Mouse (Mus musculus) gastrocnemius, adult 2 months (tissue): ENCODE measurements at regions not wholly inside any gene's neighbourhood (a gene's known extent, or its start where the extent isn't known, plus 50 kb on each side); places are given as distances from the start of the nearest gene placed in this dataset.
A peak's percentile ranks its signal among the peaks of the same experiment; 100 is the strongest.
"Not testable (repeated sequence)": the region's sequence is repeated elsewhere in the genome, so short reads cannot be mapped to it uniquely, and the experiment has no call there.

Experiments
- DNase-seq: peaks from one replicate; pipeline ENCODE4 v3.0.0; 2022
- H3K27ac ChIP-seq: fragments of 200-600 bp; 2 replicates; pipeline ENCODE4 v1.8.1; 2022; ENCODE audit warnings: mild to moderate bottlenecking
- H3K4me3 ChIP-seq: fragments of 200-600 bp; 2 replicates; pipeline ENCODE4 v1.8.1; 2022; ENCODE audit warnings: mild to moderate bottlenecking, moderate library complexity
- CTCF ChIP-seq: fragments of 200-600 bp; IDR thresholded peaks from 2 replicates; pipeline ENCODE4 v1.8.1; 2022; ENCODE audit warnings: antibody characterized with exemption, mild to moderate bottlenecking, moderate library complexity
- intact Hi-C: fragments of 180-260 bp; cut with DNase I; formaldehyde crosslinking; loops from one replicate; pipeline ENCODE4 v1.15.1; 2025

DNA sequence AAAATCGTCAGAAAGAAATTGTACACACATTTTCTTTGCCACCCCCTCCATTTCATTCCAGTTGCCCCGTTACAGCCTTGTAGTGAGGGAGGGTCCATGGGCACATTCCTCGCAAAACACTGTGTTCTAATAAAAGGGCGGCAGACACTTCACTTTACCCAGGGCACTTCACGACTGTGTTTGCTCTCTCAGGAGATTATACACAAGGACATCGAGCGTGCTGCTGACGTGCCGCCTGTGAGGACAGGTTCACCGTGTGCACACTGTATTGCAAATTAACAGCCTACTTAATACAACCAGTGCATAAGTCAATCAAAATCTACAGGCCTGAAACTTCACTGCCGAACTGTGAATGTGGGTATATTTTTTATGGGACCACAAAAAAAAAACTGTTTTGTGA, 274.6 kb downstream of the Pou4f1 start:
- Histone ChIP-seq H3K27ac (no peak overlapping the region), H3K4me3 (no peak overlapping the region)
- intact Hi-C loops = no loop called here
- DNase-seq = no peak
- no peak for TF ChIP-seq CTCF

- Histone ChIP-seq H3K4me3 (no peak overlapping the region), H3K27ac (no peak overlapping the region)
- intact Hi-C loops = no loop called here
- no peak for TF ChIP-seq CTCF
- no peak for DNase-seq
Measured at GRCm38 (mm10) chr14:104175122-104175521, 292.7 kb downstream of the Pou4f1 start.

DNA sequence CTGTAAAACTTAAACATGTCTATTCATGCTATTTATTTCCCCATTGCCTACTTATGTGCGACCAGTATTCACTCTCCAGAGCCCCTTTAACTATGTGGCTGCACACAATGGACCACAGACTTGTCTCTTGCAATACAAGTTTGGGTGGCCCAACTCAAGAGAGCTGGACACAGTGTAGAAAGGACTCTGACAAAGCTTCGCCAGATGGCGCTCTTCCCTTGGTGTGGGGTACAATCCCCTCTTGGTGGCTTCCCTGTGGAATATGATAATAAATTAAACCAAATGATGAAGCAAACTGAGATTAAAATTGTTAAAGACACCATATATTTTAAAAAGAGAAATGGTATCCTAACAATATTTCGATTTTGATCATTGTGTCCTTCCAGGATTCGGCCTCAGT, 302.6 kb upstream of the Ednrb start:
- peak; percentile 53 for TF ChIP-seq CTCF
- DNase-seq = no peak
- Histone ChIP-seq H3K27ac (no peak overlapping the region), H3K4me3 (no peak overlapping the region)
- intact Hi-C loops = no loop called here

DNA sequence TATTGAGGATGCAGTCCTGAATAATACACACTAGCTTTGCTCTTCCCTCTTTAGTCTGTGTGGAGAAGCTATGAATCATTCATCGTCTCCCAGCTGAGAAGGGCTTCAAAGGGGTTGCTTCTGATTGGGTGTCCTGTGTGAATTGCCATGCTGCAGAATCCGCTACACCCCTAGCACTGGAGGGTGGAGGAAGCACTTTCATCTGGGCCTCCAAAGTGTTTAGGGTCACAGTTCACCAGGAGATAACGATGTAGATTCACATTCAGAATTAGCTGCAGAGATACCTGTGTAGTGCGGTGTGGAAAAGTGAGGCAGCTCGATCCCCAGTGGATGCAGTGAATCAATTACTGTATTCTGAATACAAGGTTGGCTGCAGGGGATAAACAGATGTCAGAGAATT, 301.2 kb upstream of the Ednrb start:
- Histone ChIP-seq H3K27ac (no peak overlapping the region), H3K4me3 (no peak overlapping the region)
- no peak for DNase-seq
- no peak for TF ChIP-seq CTCF
- intact Hi-C loops = no loop called here

DNA sequence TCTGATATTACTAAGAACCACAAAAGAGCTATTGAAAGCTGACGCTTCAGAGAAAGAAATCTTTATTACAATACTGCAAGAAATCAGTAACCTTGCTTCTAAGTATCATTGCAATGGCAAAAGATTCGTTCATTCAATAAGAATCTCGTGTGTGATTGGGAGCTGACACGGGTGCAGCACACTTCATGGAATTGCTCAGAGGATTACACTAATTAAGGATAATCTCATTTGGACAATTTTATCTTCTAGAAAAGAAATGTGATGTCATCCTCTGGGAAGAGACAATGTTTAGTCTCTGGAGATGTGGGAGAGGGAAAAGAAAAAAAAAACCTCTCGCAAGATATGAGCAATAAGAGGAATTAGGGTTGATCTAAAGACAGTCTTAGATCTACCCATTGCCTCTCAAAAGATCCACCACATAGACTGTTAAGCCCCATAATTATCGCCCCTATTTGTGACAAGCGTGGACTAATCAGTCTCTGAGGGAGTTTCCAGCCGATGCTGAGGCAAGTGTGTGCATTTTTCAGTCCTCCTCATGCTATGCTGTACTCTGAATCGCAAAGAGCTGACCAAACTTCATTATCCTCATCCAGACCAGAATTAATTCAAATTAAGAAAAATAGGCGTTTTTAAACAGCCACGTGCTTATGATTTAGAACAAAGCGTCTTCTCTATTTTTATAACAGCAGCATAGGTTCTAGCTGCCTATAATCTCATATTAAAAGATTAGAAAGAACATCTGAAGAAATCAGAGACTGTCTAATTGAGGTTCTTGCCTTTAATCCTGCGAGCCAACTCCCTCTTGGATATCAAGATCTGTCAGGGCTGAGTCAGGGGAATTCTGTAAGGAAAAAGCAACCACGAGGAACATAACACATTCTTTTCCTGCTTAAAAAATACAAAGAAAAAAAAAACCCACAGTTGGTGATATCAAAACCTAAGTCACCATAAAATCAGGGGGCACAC, 271.1 kb upstream of the Ednrb start:
- Histone ChIP-seq H3K4me3 (no peak overlapping the region), H3K27ac (no peak overlapping the region)
- intact Hi-C loops = no loop called here
- TF ChIP-seq CTCF = no peak
- no peak for DNase-seq

- intact Hi-C loops = no loop called here
- no peak for TF ChIP-seq CTCF
- DNase-seq = no peak
- Histone ChIP-seq H3K4me3 (no peak overlapping the region), H3K27ac (no peak overlapping the region)
Measured at GRCm38 (mm10) chr14:104114182-104114581, 270.0 kb upstream of the Ednrb start.

DNA sequence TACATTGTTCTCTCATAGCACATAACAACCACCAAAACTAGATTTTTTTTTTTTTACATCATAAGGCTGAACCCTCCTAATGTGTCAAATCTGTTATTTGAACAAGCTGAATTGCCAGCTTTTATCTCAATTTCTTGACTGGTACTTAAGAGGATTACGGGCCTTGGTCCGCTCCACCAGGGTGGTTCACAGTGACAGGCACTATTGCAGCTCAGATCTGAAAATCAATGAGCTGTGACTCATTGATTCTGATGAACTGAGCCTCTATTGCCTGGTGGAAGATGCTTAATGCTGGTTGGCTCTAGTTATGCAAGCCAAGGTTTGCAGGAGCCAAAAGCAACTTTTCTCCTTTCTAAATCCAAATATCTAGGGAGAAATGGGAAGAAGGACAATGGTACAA, 269.2 kb upstream of the Ednrb start:
- no peak for TF ChIP-seq CTCF
- H3K4me3 ChIP-seq = no peak overlapping the region
- no peak overlapping the region for H3K27ac ChIP-seq
- no peak for DNase-seq
- intact Hi-C loops = no loop called here

DNA sequence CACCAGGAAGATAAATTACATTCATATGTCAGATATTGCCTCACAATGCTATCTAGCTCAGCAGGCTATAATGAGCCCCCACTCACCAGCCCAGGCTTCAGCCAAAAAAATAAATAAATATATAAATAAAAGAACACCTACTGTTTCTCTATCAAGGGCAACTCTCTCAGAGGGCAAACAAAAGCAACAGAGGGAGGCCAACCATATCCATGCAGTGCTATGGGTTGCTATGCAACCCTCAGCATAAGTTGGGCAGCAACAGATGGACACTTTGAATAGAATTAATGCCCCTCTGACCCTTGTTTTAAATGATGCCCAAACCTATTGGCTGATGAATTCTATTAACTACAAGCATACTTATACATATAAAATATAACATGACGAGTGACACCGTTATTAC, 242.2 kb upstream of the Ednrb start:
- no peak for TF ChIP-seq CTCF
- intact Hi-C loops = no loop called here
- H3K27ac ChIP-seq = no peak overlapping the region
- H3K4me3 ChIP-seq = no peak overlapping the region
- DNase-seq = no peak

- H3K27ac ChIP-seq, DNase-seq, intact Hi-C loops, H3K4me3 ChIP-seq: not testable (repeated sequence)
Measured at GRCm38 (mm10) chr14:104064199-104064598, 220.0 kb upstream of the Ednrb start.

GRCm38 (mm10) chr14:104053697-104054096, 209.5 kb upstream of the Ednrb start:
- Histone ChIP-seq H3K4me3 (no peak overlapping the region), H3K27ac (no peak overlapping the region)
- DNase-seq = no peak
- intact Hi-C loops = no loop called here
- TF ChIP-seq CTCF = no peak

DNA sequence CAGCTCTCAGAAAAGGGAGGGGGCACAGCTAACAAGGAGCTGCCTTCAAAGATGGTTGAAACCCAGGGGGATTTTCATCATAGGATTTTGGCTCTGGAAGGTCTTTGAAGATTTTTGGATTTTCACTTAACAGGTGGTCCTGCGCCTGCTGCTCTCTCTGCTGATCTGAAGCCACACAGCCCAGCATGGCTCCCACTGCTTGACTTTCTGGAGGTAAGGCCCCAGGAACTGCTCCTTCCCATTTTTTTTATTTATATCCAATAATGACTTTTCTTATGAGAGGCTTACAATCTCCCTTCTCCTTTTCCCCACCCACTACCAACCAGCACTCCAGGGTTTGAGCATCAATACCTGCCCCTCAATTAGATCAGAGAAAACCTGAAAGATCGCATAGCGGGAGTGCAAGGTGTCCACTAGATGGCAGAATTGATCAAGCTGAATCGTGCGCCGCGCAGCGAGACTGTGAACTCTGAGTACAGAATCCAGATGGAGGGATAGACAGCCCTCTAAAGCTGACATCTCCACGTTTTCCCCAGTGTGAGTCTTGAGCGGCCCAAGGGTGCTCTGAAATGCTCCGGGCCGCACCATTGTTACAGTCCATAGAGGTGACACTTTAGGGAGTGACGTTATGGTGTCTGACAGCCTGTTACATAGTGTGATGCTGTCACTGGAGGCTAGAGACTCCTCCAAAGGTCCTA, 194.6 kb upstream of the Ednrb start:
- Histone ChIP-seq H3K4me3 (no peak overlapping the region), H3K27ac (no peak overlapping the region)
- intact Hi-C loops = loop anchor here (2.0 to 10.0 kb wide), 3 partner anchors 486 to 776 kb away; partner anchors contain the start of gene Rnf219
- peak; percentile 86 for TF ChIP-seq CTCF
- peak; percentile 46 for DNase-seq

DNA sequence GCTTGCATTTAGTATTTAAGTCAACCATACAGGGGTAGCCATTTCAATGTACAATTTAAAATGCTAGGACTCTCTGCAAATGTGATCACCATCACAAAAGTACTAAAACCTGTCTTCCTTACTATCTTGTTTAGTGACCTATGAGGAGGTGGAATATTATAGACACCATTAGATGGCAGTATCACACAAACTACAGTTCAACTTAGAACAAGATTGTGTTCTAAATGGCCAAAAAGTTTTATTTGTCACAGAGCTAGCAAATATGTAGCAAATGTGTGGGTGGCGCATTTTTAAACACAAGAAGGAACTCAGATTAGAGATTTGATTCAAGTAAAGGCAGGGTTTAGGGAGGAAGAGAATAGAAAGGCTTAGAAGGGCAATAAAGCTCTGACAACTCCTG, 189.4 kb upstream of the Ednrb start:
- Histone ChIP-seq H3K27ac (no peak overlapping the region), H3K4me3 (no peak overlapping the region)
- intact Hi-C loops = loop anchor here (10.0 kb wide), 2 partner anchors 491 to 581 kb away; partner anchors contain the start of gene Rnf219
- no peak for DNase-seq
- TF ChIP-seq CTCF = peak; percentile 49

DNA sequence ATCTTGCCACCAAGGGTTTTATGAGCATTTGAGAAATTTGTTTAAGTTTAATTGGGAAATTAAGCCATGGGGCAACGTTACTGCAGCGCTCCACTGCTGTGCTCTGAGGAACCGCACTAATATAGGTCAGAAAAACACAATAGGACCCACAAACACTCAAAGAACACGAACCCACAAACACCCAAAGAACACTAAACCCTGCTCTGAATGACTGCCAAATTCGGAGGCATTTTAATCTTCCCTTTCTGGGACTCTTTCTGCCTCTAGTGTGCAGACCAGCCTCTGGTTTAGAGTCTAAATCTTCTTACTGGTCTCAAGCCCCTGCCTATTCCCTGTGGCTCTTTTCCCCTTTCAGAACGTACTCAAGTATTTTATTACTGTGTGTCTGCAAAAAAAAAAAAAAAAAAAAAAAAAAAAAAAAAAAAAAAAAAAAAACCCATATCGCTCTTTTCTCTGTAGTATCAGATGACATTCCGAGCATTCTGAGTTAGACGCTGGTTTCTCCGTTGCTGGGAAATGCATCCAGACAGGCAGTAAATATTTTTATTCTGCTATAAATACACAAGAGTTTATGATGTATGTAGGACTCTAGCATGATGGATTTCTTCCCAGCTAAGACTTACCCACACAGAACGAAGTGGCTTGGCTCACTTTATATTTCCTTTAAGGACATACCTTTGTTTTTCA, 186.7 kb upstream of the Ednrb start:
- DNase-seq = no peak
- TF ChIP-seq CTCF = no peak
- intact Hi-C loops = loop anchor here (10.0 kb wide), 2 partner anchors 494 to 584 kb away; partner anchors contain the start of gene Rnf219
- Histone ChIP-seq H3K27ac (no peak overlapping the region), H3K4me3 (no peak overlapping the region)
